Mouse (Mus musculus) frontal cortex, postnatal 36 days (tissue): Measurements from ENCODE around the gene Itpr3.

Experiments used
- DNase-seq, 2 experiments: peaks; one replicate each; pipeline ENCODE4 v3.0.0; 2022; ENCODE audit warnings: low spot score in 2 of 2

The Itpr3 gene

GRCm38 (mm10) chr17:27141971-27142450 is 84.9 kb downstream of the Itpr3 start:
- no peak for DNase-seq

GRCm38 (mm10) chr17:27144152-27144551 is 87.0 kb downstream of the Itpr3 start:
- no peak for DNase-seq

GRCm38 (mm10) chr17:27146323-27146923 is 89.3 kb downstream of the Itpr3 start:
- no peak for DNase-seq

- DNase-seq, result no peak
These were observed 93.8 kb downstream of the Itpr3 start for GRCm38 (mm10) chr17:27150871-27151270.

- no peak for DNase-seq
These were observed 94.3 kb downstream of the Itpr3 start for GRCm38 (mm10) chr17:27151411-27151810.

GRCm38 (mm10) chr17:27152976-27153723 is 96.0 kb downstream of the Itpr3 start:
- DNase-seq, result no peak

- no peak for DNase-seq
These were observed 96.7 kb downstream of the Itpr3 start for GRCm38 (mm10) chr17:27153773-27154193.

- no peak for DNase-seq
These were observed 97.2 kb downstream of the Itpr3 start for GRCm38 (mm10) chr17:27154256-27154655.

GRCm38 (mm10) chr17:27154881-27155280 is 97.8 kb downstream of the Itpr3 start:
- DNase-seq, result no peak

- DNase-seq, result no peak
These were observed 98.6 kb downstream of the Itpr3 start for GRCm38 (mm10) chr17:27155752-27156151.

- no peak for DNase-seq
These were observed 101.3 kb downstream of the Itpr3 start for GRCm38 (mm10) chr17:27158439-27158838.

GRCm38 (mm10) chr17:27159169-27159568 is 102.1 kb downstream of the Itpr3 start:
- no peak for DNase-seq

GRCm38 (mm10) chr17:27160905-27161304 is 103.8 kb downstream of the Itpr3 start:
- no peak for DNase-seq

- DNase-seq, result peak; percentile 52 to 61
These were observed 108.1 kb downstream of the Itpr3 start for GRCm38 (mm10) chr17:27165054-27165773.

GRCm38 (mm10) chr17:27166901-27167300 is 109.8 kb downstream of the Itpr3 start:
- DNase-seq, result no peak

- no peak for DNase-seq
These were observed 110.4 kb downstream of the Itpr3 start, which contains the start of gene Ip6k3 for GRCm38 (mm10) chr17:27167545-27167944. TSS of gene Ip6k3 (minus strand) at chr17:27167795.

GRCm38 (mm10) chr17:27168569-27168968 is 111.5 kb downstream of the Itpr3 start:
- DNase-seq, result no peak

GRCm38 (mm10) chr17:27169952-27170695 is 113.0 kb downstream of the Itpr3 start:
- no peak for DNase-seq

GRCm38 (mm10) chr17:27171121-27171520 is 114.0 kb downstream of the Itpr3 start:
- DNase-seq, result no peak
